Mouse (Mus musculus) testis, adult 2 months (tissue): ENCODE data around the gene Etnk1.

Experiments
- CTCF ChIP-seq: fragments of 200-500 bp; IDR thresholded peaks from 2 replicates; pipeline ENCODE4 v1.5.1; 2012; ENCODE audit warnings: low read depth, mild to moderate bottlenecking, inconsistent platforms, low read length, moderate library complexity; ENCODE audit not compliant: control insufficient read depth, insufficient read depth, insufficient replicate concordance
- POLR2A ChIP-seq: fragments of 200-500 bp; IDR thresholded peaks from 2 replicates; pipeline ENCODE4 v1.6.1; 2012; ENCODE audit warnings: low read depth, mild to moderate bottlenecking, inconsistent platforms, low read length, moderate library complexity; ENCODE audit not compliant: control insufficient read depth

DNA sequence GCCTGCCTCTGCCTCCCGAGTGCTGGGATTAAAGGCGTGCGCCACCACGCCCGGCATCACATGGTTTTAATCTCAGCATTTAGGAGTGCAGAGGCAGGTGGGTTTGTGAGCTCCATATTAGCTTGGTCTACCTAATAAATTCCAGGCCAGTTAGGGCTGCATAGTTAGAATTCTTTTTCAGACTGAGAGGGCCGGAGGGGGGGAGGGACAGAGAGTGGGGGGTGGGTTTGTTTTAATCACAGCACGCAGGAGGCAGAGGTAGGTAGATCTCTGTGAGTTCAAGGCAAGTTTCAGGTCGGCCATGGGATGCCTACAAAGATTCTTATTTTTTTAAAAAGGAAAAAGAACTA is 2.1 kb upstream of the Etnk1 start:
- TF ChIP-seq POLR2A (no peak), CTCF (no peak)
